Mouse (Mus musculus) kidney, adult 18-20 months (tissue): ENCODE results near the gene Brd3os.

Source experiments
- DNase-seq: peaks from one replicate; pipeline ENCODE4 v3.0.0; 2021

Gene Brd3os

DNA sequence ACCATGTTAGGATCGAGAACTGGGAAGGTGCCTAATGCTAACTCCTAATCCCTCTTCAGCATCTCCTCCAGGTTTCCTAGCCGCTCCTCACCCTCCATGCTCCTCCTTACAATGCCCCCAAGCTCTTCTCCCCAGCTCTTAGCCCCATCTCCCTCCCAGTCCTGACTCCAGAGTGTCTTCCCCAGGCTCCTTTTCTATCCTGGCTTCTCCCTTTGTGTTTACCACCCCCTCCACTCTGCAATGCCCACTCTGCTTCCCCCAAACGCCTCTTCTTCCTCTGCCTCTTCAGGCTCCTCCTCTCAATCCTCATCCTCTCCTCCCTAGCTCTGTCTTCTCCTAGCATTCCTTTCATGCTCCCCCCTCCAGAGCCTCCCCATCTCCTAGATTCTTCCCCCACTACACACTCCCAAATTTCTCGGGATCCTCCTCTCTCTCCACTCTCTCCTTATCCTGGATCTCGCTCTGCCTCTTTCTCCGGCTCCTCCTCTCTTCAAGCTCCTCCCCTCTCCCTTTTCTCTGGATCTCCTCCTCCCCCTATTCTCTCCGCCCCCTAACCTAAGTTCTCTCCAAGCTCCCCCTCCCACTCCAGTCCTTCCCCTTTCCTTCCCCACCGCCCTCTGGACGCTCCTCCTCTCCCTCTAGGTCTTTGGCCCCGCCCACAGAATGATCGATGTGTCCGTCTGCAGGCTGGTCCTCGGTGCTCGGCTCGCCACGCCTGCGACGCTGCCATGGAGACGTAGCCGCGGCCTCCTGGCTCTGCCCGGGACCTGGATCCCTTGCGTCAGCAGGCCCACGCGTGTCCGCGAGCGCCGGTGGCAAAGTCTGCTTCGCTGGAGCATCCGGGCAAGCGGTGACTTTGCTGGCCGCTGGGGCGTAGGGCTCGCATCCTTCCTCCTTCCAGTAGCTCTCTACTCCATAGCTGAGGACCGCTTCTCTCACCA, at the start of gene Brd3os:
Gene Brd3os (plus strand): TSS at position 558 of the 941 bp plus-strand sequence.
- DNase-seq: peak; percentile 94

DNA sequence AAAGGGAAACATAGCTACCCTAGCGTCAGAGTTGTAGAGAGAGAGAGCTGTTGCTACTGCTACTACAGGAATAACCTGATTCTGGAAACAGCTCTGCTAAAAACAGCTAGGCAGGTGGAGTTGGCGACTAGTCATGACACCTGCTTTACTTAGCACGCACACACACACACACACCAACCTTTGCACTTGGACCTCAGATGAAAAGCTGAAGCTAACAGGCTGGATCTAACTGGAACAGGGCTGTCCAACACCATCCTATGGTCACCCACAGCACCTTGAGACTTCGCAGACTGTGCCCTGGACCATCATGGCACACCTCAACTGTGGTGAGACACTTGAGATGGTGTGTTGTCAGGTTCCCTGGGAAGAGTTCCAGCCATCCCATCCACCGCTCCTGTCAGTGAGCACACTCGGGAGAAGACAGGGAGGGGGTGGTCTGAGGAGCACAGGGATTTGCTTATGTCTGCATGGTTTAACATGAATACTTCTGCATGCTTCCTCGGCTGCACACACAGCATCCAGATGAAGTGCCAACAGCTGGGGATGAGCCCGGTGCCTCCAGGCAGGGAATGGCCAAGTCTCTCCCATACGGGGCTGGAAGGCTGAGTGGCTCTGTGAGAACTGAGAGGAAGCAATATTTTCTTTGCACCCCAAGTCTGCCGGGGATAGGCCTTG, 47.8 kb upstream of the Brd3os start:
- peak; percentile 27 for DNase-seq

DNA sequence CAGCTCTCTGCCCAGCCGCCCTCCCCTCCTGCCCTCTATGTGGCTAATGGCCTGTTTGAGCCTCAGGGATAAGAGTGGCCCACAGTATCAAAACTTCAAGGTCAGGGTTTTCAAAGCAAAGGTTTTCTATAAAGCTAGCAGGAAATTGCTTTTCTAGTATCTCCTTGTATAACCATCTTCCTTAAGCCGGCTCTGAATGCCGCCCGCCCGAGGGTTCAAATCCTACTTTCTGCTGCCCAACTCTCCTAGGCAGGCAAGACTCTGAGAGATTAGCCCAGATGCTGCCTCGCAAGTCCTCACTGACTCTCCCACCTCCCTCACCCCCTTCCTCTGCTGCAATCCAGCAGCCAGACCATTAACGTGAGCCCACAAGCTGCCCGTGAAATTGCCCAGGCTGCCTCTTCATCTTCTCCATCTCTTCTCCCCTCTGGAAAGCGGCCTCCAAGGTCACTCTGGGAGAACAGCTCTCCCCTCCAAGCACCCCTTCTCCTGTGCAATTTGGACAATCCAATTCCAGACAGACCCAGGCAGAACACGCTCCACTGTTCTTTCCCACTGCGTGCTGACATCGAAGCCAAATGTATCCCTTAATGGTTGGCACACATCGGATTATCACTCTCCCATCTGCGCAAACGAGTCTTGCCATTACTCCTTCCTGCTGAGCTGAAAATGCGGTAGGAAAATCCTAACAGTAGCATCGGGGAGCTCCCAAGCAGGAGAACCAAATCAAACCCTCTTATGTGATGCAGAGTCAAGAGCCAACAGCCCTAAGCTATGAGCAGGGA, 45.3 kb upstream of the Brd3os start:
- DNase-seq: no peak

DNA sequence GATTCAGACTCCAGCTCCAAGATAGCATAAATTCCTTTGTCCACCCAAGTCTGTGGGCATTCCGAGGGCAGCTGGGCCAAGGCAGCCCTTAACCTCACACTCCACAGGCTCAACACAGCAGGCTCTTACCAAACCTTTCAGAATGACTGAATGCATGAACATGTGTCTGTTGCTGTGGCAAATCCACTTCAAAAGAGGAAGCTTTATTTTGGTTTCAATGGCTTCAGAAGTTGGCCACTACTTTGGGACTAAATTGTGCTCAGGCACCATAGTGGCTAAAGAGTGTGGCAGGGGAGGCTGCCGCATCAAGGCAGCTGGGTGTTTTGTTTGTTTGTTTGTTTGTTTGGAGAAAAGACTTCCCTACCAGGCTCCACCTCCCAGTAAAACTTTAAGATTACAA, 42.0 kb upstream of the Brd3os start:
- DNase-seq: no peak

DNA sequence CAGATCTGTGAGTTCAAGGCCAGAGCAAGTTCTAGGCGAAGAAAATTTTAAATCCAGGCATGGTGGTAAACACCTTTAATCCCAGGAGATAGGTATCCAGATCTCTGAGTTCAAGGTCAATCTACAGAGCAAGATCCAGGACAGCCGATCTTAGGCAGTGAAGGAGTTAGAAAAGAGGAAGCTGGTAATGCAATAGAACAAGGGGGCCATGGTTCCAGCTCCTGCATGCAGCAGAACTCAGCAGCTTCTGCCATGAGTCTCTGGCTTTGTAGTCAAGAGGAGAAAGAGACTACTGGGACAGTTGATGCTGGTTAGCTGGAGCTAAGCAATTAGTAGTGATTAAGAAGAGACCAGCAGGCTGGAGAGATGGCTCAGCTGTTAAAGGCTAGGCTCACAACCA, 40.6 kb upstream of the Brd3os start:
- DNase-seq: no peak

DNA sequence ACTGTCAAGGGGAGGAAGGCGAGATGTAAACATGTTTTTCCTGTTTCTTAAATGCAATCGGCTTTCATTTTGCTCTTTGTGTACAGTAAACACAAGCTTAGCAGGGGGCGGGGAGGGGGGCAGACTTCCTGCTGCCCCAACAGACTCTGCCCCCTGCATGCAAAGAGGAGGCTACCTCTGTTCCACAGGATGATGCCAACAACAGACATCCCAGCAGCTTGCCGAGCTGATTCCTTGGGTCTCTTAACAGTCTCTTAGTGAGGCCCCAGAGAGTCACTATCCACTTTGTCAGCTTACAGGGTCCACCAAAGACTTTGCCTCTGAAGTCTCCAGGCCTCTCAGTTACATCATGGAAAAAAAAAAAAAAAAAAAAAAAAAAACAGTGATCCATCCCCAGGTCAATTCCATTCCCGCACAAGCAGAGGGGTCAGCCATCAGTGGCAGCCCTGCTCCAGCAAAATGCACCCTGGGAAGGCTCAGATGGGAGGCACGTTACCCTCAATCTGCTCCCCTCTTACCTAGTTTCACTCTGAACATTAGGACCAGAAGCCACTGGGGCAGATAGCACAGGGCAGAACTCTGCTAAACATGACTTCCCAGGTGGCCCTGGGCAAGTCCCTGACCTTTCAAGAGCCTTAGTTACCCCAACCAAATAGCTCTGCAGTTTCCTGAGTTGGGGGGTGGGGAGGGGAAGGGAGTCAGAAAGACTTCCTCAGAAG, 37.6 kb upstream of the Brd3os start:
- no peak for DNase-seq

DNA sequence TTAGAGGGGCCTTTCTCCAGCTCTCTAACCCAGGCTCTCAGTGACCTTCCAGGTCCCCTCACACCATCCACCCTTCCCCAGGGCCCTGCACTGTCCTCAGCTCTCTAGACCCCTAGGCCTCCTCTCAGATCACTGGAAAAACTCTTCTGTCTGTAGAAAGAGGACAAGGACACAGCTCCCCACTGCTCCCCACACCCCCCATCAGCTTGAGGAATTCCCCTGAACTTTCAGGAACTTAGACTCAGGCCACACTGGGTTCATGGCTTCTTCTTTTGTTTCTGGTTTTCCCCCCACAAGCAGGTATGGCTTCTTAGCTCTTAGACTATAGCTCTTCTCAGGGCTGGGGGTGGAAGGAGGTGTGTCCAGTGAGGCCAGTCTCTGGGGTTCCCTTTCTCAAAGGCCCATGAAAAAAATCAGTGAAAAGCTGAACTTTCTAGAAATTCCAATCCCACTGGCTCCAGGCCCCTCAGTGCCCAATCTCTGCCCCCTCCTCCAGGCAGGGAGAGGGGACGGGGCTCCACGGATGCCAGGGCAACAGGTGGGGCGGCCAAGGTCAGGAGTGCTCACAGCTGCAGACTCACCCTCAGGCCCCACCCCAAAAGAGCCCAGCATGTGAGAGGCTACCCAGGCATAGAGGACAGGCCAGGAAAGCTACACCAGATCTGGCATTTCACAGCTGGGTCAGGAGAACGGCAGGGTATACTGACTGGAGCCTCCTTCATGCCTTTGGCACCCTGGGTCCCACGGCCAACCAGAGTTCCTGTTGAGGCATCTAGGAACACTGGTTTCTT, 36.8 kb upstream of the Brd3os start:
- no peak for DNase-seq

DNA sequence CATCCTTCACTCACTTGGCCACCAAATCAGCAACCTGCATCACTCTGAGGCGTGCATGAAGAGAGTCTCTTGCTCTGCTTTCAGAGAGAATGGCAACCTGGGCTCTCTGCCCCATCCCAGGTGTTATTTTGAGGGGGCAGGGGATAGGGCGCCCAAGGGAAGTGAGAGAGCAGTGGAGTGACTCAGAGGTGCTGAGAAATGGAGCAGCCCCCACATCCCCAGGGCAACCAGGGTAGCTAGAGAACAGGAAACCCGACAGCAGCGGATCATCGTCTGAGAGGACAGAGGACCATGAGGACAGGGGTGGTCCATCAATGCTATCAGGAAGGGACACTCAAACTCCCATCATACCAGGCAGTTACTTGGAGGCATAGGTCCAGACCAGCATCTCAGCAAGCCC, 35.2 kb upstream of the Brd3os start:
- no peak for DNase-seq

DNA sequence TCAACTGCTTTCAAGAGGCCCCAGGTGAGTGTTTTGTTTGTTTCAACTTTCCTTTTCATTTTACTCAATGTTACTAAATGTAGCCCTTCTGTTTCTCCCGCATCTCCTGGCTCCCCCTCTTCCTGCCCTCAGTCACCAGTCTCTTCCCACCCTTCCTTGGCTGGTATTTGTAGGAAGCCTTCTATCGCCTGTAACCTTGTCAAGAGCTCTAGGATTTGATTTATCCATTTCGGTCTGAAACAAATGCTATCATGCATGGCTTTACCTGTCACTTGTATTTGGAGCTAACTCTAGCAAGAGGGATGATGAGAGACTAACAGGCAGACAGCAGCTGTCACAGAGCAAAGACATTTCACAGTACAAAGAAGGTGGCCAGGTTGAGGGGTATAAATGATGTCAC, 33.9 kb upstream of the Brd3os start:
- no peak for DNase-seq

DNA sequence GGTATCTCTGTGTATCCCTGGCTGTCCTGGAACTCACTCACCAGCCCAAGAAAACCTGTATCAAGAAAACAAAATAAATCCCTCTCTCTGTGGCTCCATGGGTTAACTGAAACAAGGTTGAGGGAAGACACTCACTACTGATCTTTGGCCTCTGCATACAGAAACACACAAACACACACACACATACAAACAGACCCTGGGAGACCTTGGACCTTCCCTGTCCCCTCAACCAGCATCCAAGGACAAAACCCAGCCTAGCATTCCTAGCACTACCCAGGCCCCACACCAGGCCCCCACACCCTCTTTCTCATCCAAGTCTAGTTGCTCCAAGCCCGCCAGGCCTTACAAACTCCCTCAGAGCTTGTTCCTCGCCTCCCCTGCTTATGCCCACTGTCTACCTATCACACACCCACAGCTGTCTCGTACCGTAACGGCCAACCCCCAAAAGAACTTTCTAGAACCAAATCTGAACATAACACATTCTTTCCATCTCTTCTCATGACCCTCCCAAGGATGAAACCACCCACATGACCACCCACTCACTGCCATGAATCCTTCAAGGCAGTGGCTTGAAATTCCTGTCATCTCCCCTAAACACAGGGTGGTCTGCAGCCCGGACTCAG, 31.5 kb upstream of the Brd3os start:
- DNase-seq: no peak

DNA sequence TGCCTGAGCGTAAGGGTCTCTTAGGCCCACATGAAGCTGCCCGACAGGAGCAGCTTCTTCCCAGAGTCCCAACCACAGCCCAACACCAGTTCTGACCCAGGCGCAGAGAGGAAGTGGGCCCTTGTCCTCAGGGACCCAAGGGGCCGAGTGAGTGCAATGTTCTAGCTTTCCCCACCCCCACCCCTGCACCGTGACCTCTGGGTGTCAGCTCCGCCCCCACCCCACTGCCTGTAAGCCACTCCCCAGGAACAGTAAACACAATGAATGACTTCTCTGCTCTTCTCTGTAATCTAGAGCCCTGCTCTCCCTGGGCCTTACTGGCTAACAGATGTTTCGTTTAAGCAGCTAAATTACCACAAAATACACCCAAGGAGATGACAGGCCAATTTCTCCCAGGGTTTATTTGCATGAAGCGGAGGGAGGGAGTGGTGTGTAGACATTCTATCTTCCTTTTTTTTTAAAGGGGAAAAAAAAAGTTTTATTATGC, 30.4 kb upstream of the Brd3os start:
- no peak for DNase-seq

DNA sequence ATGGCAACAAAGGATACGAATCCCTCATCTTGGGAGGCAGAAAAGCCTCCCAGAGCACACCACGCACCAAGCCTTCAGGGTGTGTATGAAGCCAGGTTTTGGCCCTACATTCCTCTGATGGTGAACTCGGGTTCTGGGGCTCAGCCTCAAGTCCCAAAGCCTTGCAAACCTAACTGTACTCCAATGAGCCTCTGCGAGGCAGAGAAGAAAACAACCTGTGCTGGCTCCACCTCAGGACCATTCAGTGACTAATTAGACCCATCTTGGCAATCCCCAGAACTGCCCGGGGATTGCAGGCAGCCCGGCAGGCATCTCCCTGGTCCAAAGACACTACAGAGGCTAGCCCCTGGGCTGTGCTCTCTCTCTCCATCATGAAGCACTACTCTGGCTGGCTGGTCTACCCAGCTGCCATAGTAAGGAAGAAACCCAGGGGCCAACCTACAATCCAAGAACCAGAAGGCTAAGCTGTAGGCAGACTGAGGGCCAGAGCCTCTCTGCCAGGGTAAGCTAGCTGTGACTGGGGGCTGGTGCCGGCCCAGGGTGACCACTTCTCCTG, 29.8 kb upstream of the Brd3os start:
- no peak for DNase-seq

DNA sequence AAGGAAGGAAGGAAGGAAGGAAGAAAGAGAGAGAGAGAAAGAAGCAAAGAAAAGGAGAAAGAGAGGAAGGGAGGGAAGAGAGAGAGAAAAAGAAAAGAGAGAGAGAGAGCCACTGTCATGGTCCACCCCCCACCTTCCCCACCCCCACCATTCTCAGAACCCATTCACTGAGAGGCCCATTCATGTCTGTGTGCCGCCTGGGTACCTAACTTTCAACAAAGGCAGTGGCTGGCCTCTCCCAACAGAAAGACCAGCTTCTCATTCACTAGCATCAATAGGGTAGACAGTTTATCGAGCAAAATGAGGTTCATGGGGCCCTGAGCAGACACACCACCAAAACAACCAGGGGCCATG, 28.6 kb upstream of the Brd3os start:
- DNase-seq: no peak

DNA sequence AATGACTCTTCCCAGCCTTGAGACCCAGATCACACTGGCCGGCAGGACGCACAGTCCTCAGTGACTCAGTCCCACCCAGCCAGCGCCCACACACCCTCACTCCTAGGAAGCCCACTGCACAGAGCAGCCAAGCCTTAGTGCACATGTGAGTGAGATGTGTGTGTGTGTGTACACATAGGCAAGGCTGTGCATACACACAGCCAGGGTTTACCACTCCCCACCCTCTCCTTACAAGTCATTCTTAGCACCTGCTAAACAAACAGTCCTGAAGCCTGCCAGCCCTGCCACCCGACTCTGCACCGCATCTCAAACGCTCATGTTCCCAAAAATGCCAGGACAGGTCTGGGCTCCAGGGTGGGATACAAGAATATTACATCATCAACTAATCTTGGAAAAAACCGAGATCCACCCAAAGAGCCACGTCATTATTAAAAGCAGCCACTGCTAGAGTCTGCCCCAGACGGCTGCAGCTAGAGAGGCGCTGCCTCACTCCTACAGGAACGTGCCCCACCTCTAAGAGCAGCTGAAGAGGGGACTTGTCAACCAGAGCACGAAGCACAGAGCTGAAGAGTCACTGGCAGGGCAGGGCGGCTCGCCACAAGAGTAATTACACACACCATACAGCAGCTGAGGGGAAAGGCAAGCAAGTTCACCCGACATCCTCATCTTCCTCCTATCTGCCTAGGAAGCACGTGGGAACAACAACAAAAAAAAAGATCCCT, 28.0 kb upstream of the Brd3os start:
- DNase-seq: no peak

DNA sequence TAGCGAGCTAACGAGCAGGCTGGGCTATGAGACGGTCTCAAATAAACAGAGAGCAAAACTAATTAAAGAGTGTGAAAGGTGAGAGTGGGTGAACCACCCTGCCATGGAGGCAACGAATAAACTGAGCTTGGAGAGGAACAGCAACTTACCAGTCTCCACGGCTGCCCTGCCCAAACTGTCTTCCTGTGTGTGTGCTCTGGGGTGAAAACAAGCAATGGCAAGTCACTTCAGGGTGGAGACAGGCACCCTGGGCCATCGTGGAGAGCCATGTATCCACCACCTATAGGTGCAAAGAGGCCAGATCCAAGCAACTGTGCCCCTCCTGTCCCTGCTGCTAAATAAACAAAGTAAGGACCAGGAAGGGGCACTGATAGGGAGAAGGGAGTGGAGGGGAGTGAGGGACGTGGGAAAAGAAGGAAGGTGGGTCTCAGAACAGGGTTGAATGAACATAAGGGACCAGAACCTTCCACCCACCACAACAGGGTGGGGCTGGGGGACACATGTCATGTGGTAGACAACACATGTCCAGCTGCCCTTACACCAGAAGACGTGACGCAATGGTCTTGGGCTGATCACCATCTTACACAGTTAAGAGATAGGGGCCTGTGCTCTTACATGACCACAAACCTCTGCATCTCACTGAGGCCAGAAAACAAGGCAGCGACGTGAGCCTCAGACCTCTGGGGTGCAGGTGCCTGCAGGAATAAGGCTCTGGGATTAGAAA, 26.9 kb upstream of the Brd3os start:
- no peak for DNase-seq

DNA sequence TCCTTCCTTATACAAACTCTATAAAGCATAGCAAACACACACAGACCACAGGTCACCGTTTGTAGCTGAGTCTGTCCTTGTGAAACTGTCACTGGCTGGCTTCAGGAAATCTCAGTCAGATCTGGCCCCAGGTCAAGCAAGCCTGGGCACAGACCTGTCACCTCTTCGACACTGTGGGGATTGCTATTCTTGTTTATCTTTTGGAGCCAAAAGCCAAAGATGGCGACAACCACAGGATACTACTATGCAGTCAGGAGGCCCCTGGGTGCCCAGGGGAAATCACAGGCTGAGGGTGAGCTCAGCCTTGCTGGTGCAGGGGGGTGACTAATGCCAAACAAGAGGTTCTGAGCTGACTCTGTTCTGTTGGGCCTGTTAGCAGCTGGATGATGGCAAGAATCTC, 25.7 kb upstream of the Brd3os start:
- DNase-seq: no peak

DNA sequence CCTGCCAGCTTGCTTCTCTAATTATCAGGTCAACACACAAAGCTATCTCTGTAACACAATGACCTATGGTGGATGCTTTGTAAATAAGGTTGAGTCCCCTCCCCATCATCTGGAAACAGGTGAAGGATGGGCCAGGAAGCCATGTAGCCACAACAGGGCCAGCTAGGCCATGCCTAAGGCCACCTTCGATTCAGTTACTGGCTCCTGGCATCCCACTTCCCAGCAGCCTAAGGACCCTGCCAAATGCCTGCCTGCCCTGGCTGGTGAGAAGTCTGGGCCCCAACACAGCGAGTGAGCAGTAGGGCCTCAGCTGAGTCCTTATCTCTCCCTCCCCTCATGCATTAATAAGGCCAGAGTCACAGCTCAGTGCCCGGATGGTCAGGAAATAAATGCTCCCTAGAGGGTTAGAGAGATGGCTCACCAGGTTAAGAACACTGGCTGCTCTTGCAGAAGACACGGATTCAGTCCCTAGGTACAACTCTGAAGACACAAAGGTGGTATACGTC, 24.4 kb upstream of the Brd3os start:
- no peak for DNase-seq

DNA sequence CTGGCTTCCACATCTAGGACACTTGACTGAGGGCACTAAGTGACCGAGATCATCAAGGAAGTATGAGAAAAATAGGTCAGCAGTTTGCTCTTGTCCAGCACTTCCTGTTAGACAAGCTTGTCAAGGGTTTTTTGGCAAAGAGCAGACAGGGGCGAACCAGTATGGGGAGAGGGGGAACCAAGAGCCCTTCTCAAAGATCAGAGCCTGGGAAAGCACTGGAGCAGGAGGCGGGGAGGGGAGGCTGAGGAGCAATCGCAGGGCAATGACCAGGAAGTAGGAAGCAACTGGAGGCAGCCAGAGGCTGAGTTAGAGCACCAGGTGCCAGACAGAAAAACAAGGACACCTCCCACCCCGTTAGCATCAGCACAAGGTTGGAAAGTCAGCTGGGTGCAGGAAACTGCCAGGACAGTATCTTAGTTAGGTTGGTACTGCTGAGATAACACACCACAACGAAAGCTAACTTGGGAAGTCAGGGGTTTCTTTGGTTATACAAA, 23.5 kb upstream of the Brd3os start:
- DNase-seq: no peak
